8 mouse cellular contexts compared by ENCODE assay signal in genomic region chr5:118459391-118459792, GRCm38 (mm10).
DNase-seq lines count a peak whose midpoint lies in the region; ATAC-seq and TF ChIP-seq lines count a peak whose summit lies in the region.

No protein-coding gene starts in this region.

- peaks cover 13% of the 10 kb centered on the region for H3K4me1 ChIP-seq in hindbrain, embryonic 15.5 days (replicated peaks)
- peaks cover 7% of the 10 kb centered on the region; the same call in 1 of the 2 replicates for H3K4me1 ChIP-seq in lung, postnatal 0 days (ENCODE audit: insufficient read depth, low read depth, low read length)
- H3K4me1 ChIP-seq in stomach, embryonic 16.5 days (ENCODE audit: control insufficient read depth, insufficient read depth, low read length) = peaks cover 15% of the 10 kb centered on the region

- H3K9ac ChIP-seq in hindbrain, embryonic 15.5 days = no peak overlapping the region
- peak overlapping the region; percentile 41; the same call in 1 of the 2 replicates for H3K9ac ChIP-seq in lung, postnatal 0 days (replicated peaks; ENCODE audit: low read depth)
- peak overlapping the region; percentile 69 for H3K9ac ChIP-seq in stomach, embryonic 16.5 days (ENCODE audit: low read length)

- 2% methylated on average over 12 of the region's 12 CpGs for WGBS in hindbrain, embryonic 15.5 days
- WGBS in lung, postnatal 0 days = 3% methylated on average over 12 of the region's 12 CpGs
- 1% methylated on average over 12 of the region's 12 CpGs for WGBS in stomach, embryonic 16.5 days

- peak overlapping the region; percentile 54 for H3K4me2 ChIP-seq in hindbrain, embryonic 15.5 days
- H3K4me2 ChIP-seq in lung, postnatal 0 days (replicated peaks; ENCODE audit: low read depth, low read length) = peak overlapping the region; percentile 56
- peak overlapping the region; percentile 65 for H3K4me2 ChIP-seq in stomach, embryonic 16.5 days (ENCODE audit: low read depth, low read length)

- no peak for TF ChIP-seq EP300 in lung, postnatal 0 days (IDR thresholded peaks at IDR 0.05)

- H3K9me3 ChIP-seq in hindbrain, embryonic 15.5 days = no peaks in the 10 kb centered on the region
- H3K9me3 ChIP-seq in lung, postnatal 0 days (ENCODE audit: low read length) = no peaks in the 10 kb centered on the region
- H3K9me3 ChIP-seq in stomach, embryonic 16.5 days (replicated peaks; ENCODE audit: control insufficient read depth, low read length) = no peaks in the 10 kb centered on the region

- peak overlapping the region; percentile 18 for H3K4me3 ChIP-seq in hindbrain, embryonic 15.5 days
- peak overlapping the region; percentile 20 for H3K4me3 ChIP-seq in lung, postnatal 0 days (ENCODE audit: low read depth, low read length)
- peak overlapping the region; percentile 33 for H3K4me3 ChIP-seq in stomach, embryonic 16.5 days (replicated peaks; ENCODE audit: low read length)

- H3K27me3 ChIP-seq in hindbrain, embryonic 15.5 days = 0 out of 2 replicates have a peak, but pooled peaks cover 5% of the 10 kb centered on the region
- no peaks in the 10 kb centered on the region for H3K27me3 ChIP-seq in lung, postnatal 0 days (replicated peaks; ENCODE audit: insufficient read depth, low read length)
- no peaks in the 10 kb centered on the region for H3K27me3 ChIP-seq in stomach, embryonic 16.5 days (ENCODE audit: control insufficient read depth, insufficient read depth, low read length)

- ATAC-seq in hindbrain, embryonic 15.5 days (ENCODE audit: low FRiP score, low read depth) = peak; percentile 72
- peak; percentile 68 for ATAC-seq in lung, postnatal 0 days
- peak; percentile 59 for ATAC-seq in stomach, embryonic 16.5 days (ENCODE audit: insufficient read depth, low FRiP score)

- no peaks in the 10 kb centered on the region for H3K36me3 ChIP-seq in hindbrain, embryonic 15.5 days
- no peaks in the 10 kb centered on the region for H3K36me3 ChIP-seq in lung, postnatal 0 days (ENCODE audit: insufficient read depth, low read length)
- H3K36me3 ChIP-seq in stomach, embryonic 16.5 days (ENCODE audit: control insufficient read depth, insufficient read depth, low read length) = no peaks in the 10 kb centered on the region

- peak; percentile 13; the same call in 1 of the 2 replicates for TF ChIP-seq CTCF in lung, postnatal 0 days (IDR thresholded peaks at IDR 0.05)

- DNase-seq in ovary, postnatal 14 days (ENCODE audit: low spot score) = peak; percentile 33
- no peak for DNase-seq in ovary, adult 18-20 months (ENCODE audit: low spot score)
- peak; percentile 65 for DNase-seq in fibroblast of lung, adult 2 months (ENCODE audit: low read depth)
- peak; percentile 77 for DNase-seq in lung, postnatal 0 days (ENCODE audit: low spot score)
- DNase-seq in thymus, postnatal 10 days (ENCODE audit: low spot score in 2 of 2) = no peak
- DNase-seq in cerebellum, adult 9-10 months = no peak

- no peak overlapping the region for H3K27ac ChIP-seq in hindbrain, embryonic 15.5 days (replicated peaks)
- H3K27ac ChIP-seq in lung, postnatal 0 days (ENCODE audit: low read length) = peak overlapping the region; percentile 68
- peak overlapping the region; percentile 80 for H3K27ac ChIP-seq in stomach, embryonic 16.5 days (ENCODE audit: low read length)

Comparison
In these comparisons a context has a peak if more than half of its experiments do, and no peak if none do; other contexts are left out.
1. DNase-seq: peak in ovary, postnatal 14 days (single experiment), fibroblast of lung, adult 2 months (single experiment) and lung, postnatal 0 days (single experiment); none in ovary, adult 18-20 months (single experiment), thymus, postnatal 10 days (0 of 2) and cerebellum, adult 9-10 months (single experiment).
2. Peak in every context shown above with its lines, with median percentiles within 50 percentile points of each other: ATAC-seq, H3K4me2 ChIP-seq and H3K4me3 ChIP-seq.